Mouse (Mus musculus) adipocyte (in vitro differentiated cells): Measurements from ENCODE around the gene Glb1l3.
"Not testable (repeated sequence)": the region's sequence is repeated elsewhere in the genome, so short reads cannot be mapped to it uniquely, and the experiment has no call there.

Source experiments
- DNase-seq: peaks from one replicate; pipeline ENCODE4 v3.0.0-alpha.2; 2016; ENCODE audit warnings: low spot score

Gene Glb1l3

DNA sequence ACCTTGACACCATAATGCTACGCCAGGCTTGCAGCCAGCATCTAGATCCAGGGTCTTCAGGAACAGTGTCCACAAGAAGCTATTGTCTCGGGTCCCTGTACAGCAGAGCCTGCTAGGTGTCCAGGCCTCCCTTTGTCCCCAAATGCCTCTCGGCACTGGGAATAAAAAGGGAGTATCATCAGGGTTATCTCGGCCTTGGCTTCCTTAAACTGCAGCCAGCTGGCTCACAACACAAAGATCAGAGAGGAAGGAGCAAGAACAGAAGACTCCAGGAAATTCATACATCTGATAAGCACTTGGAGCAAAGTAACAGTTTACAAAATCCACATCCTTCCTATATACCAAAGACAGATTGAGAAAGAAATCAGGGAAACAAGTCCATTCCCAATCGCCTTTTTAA, at the start of gene Glb1l3:
Glb1l3 (minus strand) TSS at position 140 of the 400 bp plus-strand sequence.
- DNase-seq: no peak

DNA sequence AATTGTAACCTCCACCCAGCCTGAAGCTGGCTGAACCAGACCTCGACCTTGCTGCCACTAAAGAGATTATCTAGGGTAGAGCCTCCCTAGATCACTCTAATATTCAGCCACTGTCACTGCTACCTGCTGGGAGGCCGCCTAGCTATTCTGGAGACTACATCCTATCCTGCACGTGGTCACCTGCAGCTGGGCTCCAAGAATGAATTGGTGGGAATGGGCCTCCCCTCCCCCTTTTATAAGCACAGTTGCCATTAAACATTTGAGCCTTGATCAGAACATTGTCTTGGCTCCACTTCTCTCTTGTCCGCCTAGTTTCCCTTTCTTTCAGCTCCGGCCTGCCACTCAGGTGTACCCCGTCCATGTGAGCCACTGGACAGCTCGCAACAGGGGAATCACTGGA, 9.2 kb upstream of the Glb1l3 start:
- not testable (repeated sequence) for DNase-seq

DNA sequence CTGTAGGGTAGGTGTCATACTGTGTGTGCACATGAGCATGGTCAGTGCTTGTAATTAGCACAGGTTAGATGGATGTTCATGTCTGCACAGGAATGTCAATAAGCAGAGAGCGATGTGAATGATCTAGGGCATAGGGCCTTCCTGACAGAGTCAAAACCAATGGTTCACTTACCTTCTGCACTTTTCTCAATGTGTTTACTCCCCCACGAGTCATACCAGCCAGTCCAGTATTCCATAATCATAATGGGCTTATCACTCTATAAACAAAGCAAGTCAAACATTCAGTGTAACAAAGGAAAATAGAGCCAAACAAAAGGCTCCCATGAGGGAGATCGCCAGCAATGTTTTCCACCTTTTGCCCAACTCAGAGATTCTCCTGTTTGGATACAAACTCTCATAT, 29.6 kb downstream of the Glb1l3 start:
- no peak for DNase-seq

DNA sequence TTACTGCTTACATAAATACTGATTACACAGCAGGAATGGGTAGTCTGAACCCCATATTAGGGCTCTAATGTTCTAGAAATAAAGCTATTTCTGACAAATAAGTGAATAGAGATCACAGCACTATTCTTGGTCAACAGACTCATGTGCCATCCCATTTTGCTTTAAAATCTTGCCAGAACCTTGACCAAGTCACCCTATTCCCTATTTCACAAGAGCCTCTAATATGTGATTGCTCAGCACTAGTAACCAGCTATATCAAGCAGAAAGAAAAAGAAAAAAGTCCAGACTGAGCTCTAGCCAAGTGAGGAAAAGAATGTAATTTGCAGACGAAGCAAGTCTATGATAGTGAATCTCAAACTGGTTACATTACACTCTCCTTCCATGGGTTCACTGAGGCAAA, 40.7 kb downstream of the Glb1l3 start:
- DNase-seq: peak; percentile 34

DNA sequence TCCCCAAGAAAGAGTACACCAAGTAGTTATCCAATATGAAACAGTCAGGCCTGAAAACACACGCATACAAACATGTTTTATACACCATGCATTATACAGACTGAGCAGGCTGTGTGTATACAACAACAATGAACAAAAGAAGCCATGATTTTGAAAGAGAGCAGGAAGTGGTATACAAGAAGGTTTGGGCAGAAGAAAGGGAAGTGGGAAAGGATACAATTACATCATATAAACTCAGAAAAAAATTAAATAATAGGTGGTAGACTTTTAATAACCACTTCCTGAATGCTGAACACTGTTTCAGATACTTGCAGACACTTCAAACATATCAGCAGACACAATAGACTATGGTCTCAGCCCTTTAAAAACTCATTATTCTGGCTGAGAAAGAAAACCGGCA, 52.0 kb downstream of the Glb1l3 start:
- no peak for DNase-seq

DNA sequence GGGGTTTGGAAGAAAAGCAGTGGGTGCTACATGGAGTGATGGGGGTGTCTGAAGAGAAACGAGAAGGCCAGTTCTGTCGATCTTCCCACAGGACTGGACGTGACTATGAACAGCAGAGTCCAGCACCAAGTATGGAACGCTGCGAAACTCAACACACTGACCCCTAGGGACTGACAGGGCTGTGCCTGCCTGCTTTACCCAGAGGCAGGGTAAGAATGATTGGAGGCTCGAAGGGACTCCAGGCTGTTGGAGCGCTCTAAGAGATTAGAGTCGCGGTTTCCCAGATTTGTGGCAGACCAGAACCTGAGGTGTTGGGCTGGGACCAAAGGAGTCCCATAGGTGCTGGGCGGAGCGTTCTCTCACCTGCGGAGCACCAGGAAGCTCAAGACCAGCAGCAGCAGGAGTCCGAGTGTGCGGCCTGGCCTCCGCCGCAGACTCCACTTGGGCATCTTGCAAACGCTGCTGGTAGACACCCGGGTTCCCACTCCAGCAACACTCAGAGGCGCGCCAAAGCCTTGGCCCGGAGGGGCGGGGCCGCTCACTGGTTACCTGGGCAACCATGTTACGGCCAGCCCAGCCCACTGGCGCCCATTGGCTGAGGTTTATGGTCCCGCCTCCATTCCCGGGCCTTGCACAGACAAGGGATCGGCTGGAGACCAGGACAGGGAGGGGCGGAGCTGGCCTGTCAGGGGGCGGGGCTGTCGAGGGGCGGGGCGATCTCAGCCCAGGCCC, 54.6 kb downstream of the Glb1l3 start, which contains the start of gene Glb1l2:
Glb1l2 (minus strand) TSS at position 534 of the 732 bp plus-strand sequence.
- no peak for DNase-seq

DNA sequence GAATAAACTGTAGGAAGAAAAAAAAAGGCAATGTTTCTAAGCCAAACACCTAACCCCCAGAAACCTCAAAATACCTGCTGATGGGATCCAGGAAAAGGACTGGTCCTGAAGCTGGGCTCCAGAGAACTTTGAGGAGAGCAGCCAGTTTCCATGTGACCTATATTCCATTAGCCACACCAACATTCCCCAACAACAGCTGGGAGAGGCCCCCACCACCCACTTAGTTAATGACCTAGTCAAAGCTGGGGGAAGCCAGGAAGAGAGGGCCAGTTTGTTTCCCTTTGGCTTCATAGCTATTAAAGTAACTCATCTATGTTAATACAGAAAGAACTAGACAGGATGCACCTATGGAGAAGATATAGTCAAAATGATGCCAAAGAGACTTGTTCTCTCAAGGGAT, 56.4 kb downstream of the Glb1l3 start:
- DNase-seq: no peak

DNA sequence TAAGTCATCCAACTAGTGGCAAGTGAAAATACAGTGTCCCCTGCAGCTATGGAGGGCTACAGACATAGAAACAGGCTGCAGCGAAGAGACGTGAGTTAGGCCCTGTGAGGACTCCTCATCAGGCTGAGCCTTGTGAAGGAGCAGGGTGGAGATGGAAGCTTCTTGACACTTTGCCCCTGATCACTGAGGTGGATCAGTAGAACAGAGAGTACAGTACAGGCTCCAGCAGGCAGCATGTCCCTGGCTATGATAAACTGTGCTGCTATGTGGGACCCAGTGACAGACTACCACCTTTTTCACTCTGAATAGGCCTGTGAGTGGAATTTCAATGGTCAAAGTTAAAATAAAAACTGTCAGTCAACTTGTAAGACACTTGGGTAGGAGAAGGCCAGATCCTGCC, 60.3 kb downstream of the Glb1l3 start:
- no peak for DNase-seq

DNA sequence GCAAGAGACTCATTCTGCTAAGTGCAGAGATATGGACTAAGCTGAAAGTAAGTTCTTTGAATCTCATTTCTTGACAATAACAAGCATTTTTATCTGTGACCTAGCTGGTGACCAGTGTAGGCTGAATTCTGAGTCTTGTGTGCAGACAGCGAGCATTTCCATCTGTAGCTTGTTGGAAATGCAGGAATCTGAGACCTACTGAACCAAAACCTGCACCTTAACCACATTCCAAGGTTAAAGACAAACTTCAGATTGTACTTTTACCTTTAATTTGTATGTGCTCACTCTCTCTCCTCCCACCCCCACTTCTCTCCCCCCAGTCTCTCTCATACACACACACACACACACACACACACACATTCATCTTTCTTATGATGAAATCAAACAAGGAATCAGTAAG, 62.0 kb downstream of the Glb1l3 start:
- DNase-seq: no peak

DNA sequence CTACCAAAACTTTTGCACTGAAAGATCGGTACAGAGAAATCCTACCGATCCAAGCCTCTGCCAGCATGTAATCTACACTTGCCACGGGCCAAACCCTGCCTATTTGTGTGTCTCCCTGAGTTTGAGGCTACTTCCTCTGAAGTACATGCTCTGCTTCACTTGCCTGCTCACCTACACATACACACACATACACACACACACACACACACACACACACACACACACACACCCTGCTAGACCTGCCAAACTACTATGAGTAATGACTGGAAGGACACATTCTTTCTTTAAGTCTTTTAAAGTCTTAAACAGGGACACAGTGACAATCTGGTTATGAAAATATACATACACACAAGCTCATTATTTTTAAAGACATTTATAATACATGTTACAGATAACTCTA, 62.5 kb downstream of the Glb1l3 start:
- no peak for DNase-seq

DNA sequence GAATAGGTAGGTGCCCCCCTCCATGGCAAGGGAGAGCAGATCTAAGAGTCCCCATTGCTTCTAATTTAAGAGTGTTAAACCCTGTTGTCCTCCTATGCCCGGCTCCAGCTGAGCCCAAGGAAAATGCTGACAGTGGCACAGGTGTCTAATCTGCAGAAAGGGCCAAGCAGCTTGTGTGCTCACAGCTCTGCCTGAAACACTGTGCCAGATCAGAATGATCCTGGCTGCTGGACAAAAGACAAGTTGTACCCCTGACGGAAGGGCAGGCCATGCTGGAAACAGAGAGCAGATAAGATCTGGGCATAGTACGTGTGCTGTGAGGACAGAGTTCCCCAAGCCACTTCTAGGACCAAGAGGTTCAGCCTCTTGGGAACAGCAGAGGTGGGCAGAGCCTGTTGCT, 67.9 kb downstream of the Glb1l3 start:
- no peak for DNase-seq

DNA sequence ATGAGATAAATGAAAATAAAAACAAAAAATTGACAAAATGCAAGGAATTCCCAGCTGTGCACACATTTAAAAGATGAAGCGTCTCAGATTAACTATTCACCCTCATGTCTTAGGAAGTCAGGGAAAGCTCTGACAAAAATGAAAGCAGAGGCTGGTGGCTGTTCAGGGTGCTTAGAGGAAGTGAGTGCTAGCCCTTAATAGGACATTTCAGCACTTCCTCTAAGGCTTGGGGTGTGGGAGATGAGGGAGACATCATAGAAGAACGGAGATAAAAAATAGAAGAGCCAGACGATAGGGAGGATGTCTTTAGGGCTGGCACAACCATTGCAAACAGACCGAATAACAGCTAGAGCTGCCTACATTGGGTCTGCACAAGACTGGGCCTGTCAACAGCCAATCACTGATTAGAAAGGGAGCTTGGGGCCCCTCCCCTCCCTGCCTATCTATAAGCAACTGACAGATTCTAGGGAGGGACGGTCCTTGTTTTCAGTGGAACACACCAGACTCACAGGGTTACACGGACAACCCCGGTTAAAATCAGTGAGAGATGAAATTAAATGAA, 77.2 kb downstream of the Glb1l3 start:
- no peak for DNase-seq

DNA sequence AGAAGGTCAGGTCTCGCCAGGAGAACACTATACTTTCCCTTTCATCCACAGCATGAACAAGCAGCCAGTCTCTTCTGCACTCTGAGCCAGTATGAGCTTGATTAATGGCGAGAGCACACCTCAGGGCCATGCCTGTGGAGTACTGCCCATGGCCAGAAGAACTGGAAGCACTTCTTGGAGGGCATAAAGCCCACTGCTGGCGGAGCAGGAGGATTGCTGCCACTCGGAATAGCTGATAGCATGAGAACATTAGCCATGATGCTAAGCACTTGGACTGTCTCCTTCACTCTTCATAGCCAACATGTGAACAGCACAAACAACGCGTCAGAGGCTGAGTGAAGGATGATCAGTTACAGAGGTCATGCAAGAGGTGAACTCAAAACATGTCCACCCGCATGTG, 82.3 kb downstream of the Glb1l3 start:
- DNase-seq: no peak

DNA sequence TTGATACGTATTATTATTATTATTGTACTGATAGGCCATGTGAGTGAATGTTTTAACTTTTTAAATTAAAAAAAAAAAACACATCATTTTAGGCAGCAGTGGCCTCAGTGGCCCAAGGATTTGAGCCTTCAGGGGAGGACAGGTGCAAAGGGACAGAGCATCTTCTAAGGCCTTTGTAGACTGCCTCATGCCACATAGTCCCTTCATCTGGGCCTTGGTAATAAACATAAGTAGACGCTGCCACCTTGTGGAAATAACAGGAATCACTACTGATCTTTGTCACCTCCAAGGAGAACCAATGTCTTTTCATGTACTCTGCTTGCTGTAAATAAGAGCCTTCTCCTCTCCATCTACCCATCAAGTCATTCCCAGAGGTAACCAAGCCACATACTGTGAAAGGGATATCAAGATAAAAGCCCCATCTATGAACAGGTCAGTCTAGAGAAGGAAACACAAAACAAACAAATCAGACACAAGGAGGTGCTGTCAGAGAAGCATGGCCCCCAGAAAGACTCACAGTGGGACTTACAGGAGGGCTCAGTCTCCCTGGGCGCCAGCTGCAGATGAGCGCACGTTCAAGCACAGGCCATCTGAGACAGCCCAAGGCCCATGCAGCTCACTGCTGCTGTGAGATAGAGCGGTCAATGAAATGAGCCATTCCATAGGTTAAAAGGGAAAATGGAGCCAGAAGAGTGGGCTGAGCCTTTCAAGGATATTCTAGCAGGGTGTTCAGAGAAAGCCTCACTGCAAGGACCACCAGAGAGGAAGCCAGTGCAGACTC, 84.4 kb downstream of the Glb1l3 start:
- DNase-seq: peak; percentile 55

DNA sequence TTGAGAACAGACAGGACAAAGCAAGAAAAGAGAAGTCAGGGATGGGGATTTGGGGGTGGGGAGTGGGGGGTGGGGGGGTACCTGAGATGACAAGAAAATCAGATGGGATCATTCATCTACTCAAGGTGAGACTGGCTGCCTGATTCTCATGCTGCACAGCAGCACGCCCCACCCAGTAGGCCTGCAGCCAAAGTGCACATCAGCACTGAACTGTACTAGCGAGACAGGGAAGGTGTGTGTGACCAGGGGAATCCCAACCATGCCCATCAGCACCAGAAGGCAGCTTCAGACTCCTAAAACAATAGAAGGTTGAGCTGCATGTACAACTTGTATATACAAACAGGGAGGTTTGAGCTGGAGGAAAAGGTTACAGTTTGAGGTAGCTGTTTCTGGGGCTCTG, 85.0 kb downstream of the Glb1l3 start:
- DNase-seq: no peak

DNA sequence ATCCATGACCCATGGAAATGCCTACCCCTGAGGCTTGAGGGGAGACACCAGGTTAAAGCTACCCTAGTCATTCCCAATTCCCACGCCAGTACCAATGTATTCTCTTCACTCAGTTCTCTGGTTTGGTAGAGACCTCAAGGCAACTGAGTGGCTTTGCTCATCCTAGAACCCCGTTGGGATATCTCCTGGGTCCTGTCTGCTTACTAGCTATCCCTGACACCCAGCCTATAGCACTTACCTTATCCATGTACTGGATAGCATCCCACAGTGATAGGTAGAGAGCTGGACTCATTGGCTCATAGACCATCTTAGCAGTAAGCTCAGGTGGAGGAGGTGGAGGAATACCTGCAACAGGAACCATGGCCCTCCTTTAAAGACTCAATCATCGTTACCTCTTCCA, 92.5 kb downstream of the Glb1l3 start:
- DNase-seq: no peak
